28 mouse cellular contexts compared by ENCODE assay signal in the genomic region with DNA sequence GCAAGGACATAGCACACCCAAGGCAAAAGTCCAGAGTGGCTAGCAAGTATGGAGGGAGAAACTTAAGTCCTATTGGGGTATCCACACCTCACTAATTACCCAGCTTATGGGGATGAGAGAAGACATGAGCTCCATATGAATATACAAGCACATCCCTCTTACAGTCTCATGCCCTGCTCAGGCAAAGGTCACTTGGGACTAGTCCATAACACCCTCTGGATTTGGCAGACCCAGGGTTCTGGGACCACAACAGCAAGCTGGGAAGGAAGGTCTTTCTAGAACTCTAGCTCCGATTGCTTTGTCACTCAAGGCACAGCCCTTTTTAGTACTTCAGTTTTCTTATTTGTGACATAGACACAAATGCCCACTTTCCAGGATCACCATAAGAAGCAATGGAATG.
"Had no signal": no experiment of that assay in that cellular context is flagged by ENCODE, and none has a peak within 500 bp of the region (broad histone marks: within the 10 kb centered on the region; RNA-seq: fewer than 3 reads in every experiment).

No protein-coding gene starts in this region.

- H3K36me3 ChIP-seq: embryonic facial prominence, embryonic 10.5 days; embryonic facial prominence, embryonic 12.5 days; embryonic facial prominence, embryonic 13.5 days; embryonic facial prominence, embryonic 15.5 days; forebrain, embryonic 10.5 days; forebrain, embryonic 12.5 days; forebrain, embryonic 15.5 days had no signal

- DNase-seq: cerebellum, adult 18-20 months; cerebellum, adult 2 months; cerebellum, adult 8-10 months; cerebellum, adult 9-10 months; cerebellum, adult 9-11 months; cerebellum, postnatal 10 days; cerebellum, postnatal 14 days; cerebellum, postnatal 25 days; cerebellum, postnatal 36 days; embryo, embryonic 11 days; forebrain, postnatal 0 days; gastrocnemius, adult 2 months; gastrocnemius, postnatal 10 days; gastrocnemius, postnatal 14 days; gastrocnemius, postnatal 25 days; gastrocnemius, postnatal 36 days; heart, adult 18-20 months had no signal

- H3K9me3 ChIP-seq: embryonic facial prominence, embryonic 10.5 days; embryonic facial prominence, embryonic 12.5 days; embryonic facial prominence, embryonic 13.5 days; embryonic facial prominence, embryonic 15.5 days; forebrain, embryonic 10.5 days; forebrain, embryonic 12.5 days; forebrain, embryonic 13.5 days; forebrain, embryonic 15.5 days had no signal

- H3K27ac ChIP-seq: embryonic facial prominence, embryonic 10.5 days; embryonic facial prominence, embryonic 12.5 days; embryonic facial prominence, embryonic 13.5 days; embryonic facial prominence, embryonic 15.5 days; forebrain, embryonic 10.5 days; forebrain, embryonic 12.5 days; forebrain, embryonic 13.5 days; forebrain, embryonic 15.5 days; gastrocnemius, adult 2 months had no signal

- H3K4me1 ChIP-seq: forebrain, embryonic 12.5 days; forebrain, embryonic 15.5 days had no signal

- H3K9ac ChIP-seq: embryonic facial prominence, embryonic 12.5 days; embryonic facial prominence, embryonic 13.5 days; embryonic facial prominence, embryonic 15.5 days; forebrain, embryonic 12.5 days; forebrain, embryonic 13.5 days; forebrain, embryonic 15.5 days; forebrain, postnatal 0 days had no signal

- ATAC-seq: forebrain, embryonic 13.5 days; forebrain, embryonic 14.5 days; forebrain, embryonic 15.5 days; forebrain, embryonic 16.5 days; forebrain, postnatal 0 days had no signal

- H3K4me2 ChIP-seq: embryonic facial prominence, embryonic 12.5 days; embryonic facial prominence, embryonic 13.5 days; embryonic facial prominence, embryonic 15.5 days; forebrain, embryonic 12.5 days; forebrain, embryonic 13.5 days; forebrain, embryonic 15.5 days had no signal

- H3K27me3 ChIP-seq: embryonic facial prominence, embryonic 12.5 days; embryonic facial prominence, embryonic 13.5 days; embryonic facial prominence, embryonic 15.5 days; forebrain, embryonic 12.5 days; forebrain, embryonic 13.5 days; forebrain, embryonic 15.5 days had no signal

- H3K4me3 ChIP-seq: embryonic facial prominence, embryonic 10.5 days; embryonic facial prominence, embryonic 12.5 days; embryonic facial prominence, embryonic 13.5 days; embryonic facial prominence, embryonic 15.5 days; erythroblast, embryonic 14.5 days; forebrain, embryonic 10.5 days; forebrain, embryonic 12.5 days; forebrain, embryonic 13.5 days; forebrain, embryonic 15.5 days; gastrocnemius, adult 2 months had no signal
